Mouse (Mus musculus) stomach, embryonic 15.5 days (tissue): ENCODE results near the gene Tssk6. TPM values are rescaled to one million over a fixed set of nuclear protein-coding genes. Genes with fewer than 3 reads are reported as not detected.
"Not testable (repeated sequence)": the region's sequence is repeated elsewhere in the genome, so short reads cannot be mapped to it uniquely, and the experiment has no call there.

ENCODE experiments used
- ATAC-seq: fragments of 200-750 bp; cut with Nextera tagmentation; 2 replicates; pipeline ENCODE4 v1.8.0; 2017; ENCODE audit warnings: low read depth, moderate number of reproducible peaks, moderate TSS enrichment; ENCODE audit not compliant: insufficient read depth, low FRiP score
- H3K27ac ChIP-seq: fragments of 300-500 bp; sonication (generic); 2 replicates; pipeline ENCODE4 v1.5.1; 2015; ENCODE audit warnings: mild to moderate bottlenecking, inconsistent platforms
- H3K27me3 ChIP-seq: fragments of 300-500 bp; sonication (generic); replicated peaks from 2 replicates; pipeline ENCODE4 v1.6.1; 2015; ENCODE audit warnings: inconsistent platforms
- H3K36me3 ChIP-seq: fragments of 300-500 bp; sonication (generic); 2 replicates; pipeline ENCODE4 v1.6.1; 2015; ENCODE audit warnings: inconsistent platforms
- H3K4me1 ChIP-seq: fragments of 300-500 bp; sonication (generic); 2 replicates; pipeline ENCODE4 v1.6.1; 2015; ENCODE audit warnings: inconsistent platforms
- H3K4me2 ChIP-seq: fragments of 300-500 bp; sonication (generic); 2 replicates; pipeline ENCODE4 v1.6.1; 2015; ENCODE audit warnings: mild to moderate bottlenecking, inconsistent platforms
- H3K4me3 ChIP-seq: fragments of 300-500 bp; sonication (generic); replicated peaks from 2 replicates; pipeline ENCODE4 v1.5.1; 2015; ENCODE audit warnings: inconsistent platforms
- H3K9ac ChIP-seq: fragments of 300-500 bp; sonication (generic); 2 replicates; pipeline ENCODE4 v1.6.1; 2015; ENCODE audit warnings: inconsistent platforms
- H3K9me3 ChIP-seq: fragments of 300-500 bp; sonication (generic); 2 replicates; pipeline ENCODE4 v1.6.1; 2016; ENCODE audit warnings: inconsistent platforms
- WGBS: fragments of 180-500 bp; shearing (Covaris S2); methylation state at CpG from one replicate; pipeline ENCODE4 v1.1.7; 2015; 5-methylcytosine and 5-hydroxymethylcytosine counted together
- polyA plus RNA-seq: library from polyadenylated mRNA; unstranded; fragments of >200 nt; fragmentation: Nextera tagmentation; extraction: Ambion mirVana; gene quantifications from 2 replicates; pipeline ENCODE4 v1.2.1, GENCODE M21; 2015

Gene Tssk6
- polyA plus RNA-seq, 1 experiment from 2014 or later = 3.9 TPM

GRCm38 (mm10) chr8:69926901-69927300 is 24.9 kb downstream of the Tssk6 start:
- Histone ChIP-seq H3K9ac (no peak overlapping the region), H3K36me3 (0 out of 2 replicates have a peak, but pooled peaks cover 2% of the 10 kb centered on the region)
- no peak for ATAC-seq

GRCm38 (mm10) chr8:69933811-69934210 is 31.8 kb downstream of the Tssk6 start:
- no peaks in the 10 kb centered on the region for H3K9me3 ChIP-seq
- H3K4me1 ChIP-seq = peaks cover 21% of the 10 kb centered on the region
- H3K9ac ChIP-seq = no peak overlapping the region
- H3K4me2 ChIP-seq = no peak overlapping the region
- H3K27ac ChIP-seq = no peak overlapping the region
- 69% methylated on average over 2 of the region's 2 CpGs for WGBS
- H3K36me3 ChIP-seq = peaks cover 7% of the 10 kb centered on the region; the same call in 1 of the 2 replicates
- H3K4me3 ChIP-seq = no peak overlapping the region
- no peak for ATAC-seq
- no peaks in the 10 kb centered on the region for H3K27me3 ChIP-seq

More at GRCm38 (mm10) chr8:69926901-69927300, 24.9 kb downstream of the Tssk6 start:
- Histone ChIP-seq H3K4me1 (no peaks in the 10 kb centered on the region), H3K4me3 (no peak overlapping the region), H3K4me2 (no peak overlapping the region), H3K9me3 (no peaks in the 10 kb centered on the region), H3K27me3 (no peaks in the 10 kb centered on the region), H3K27ac (no peak overlapping the region)

DNA sequence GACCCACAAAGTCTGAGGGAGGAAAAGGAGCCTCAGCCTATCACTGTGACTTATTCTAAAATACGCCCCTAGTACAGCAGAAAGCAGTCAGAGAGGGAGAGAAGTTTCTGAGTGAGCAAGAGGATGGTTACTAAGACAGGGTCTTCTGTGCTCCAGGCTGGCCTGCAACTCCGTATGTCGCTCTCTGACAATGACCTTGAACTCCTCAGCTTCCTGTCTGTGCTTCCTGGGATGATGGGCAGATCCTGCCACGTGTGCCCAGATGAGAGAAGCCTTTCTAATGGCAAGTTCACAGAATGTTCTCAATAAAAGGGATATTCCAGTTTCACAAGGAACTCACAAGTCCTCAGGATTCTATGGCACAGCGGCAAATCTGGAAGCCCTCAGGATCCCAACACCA is 32.6 kb downstream of the Tssk6 start:
- H3K27ac ChIP-seq = 0 out of 2 replicates have a peak overlapping the region, but pooled peaks have one; percentile 12
- H3K36me3 ChIP-seq = peaks cover 7% of the 10 kb centered on the region; the same call in 1 of the 2 replicates
- H3K4me1 ChIP-seq = peaks cover 21% of the 10 kb centered on the region
- no peak for ATAC-seq
- H3K27me3 ChIP-seq = no peaks in the 10 kb centered on the region
- H3K4me3 ChIP-seq = no peak overlapping the region
- H3K4me2 ChIP-seq = no peak overlapping the region
- no peaks in the 10 kb centered on the region for H3K9me3 ChIP-seq
- 81% methylated on average over 5 of the region's 5 CpGs for WGBS
- no peak overlapping the region for H3K9ac ChIP-seq

- ATAC-seq = 0 out of 2 replicates have a peak, but pooled peaks have one; percentile 12
- Histone ChIP-seq H3K4me2 (no peak overlapping the region), H3K4me3 (no peak overlapping the region), H3K9ac (no peak overlapping the region), H3K36me3 (peaks cover 7% of the 10 kb centered on the region; the same call in 1 of the 2 replicates), H3K4me1 (peaks cover 27% of the 10 kb centered on the region), H3K9me3 (no peaks in the 10 kb centered on the region), H3K27ac (peak overlapping the region; percentile 16; the same call in 1 of the 2 replicates), H3K27me3 (no peaks in the 10 kb centered on the region)
- WGBS = 89% methylated on average over 3 of the region's 3 CpGs
Measured at GRCm38 (mm10) chr8:69935431-69935830, 33.4 kb downstream of the Tssk6 start.

DNA sequence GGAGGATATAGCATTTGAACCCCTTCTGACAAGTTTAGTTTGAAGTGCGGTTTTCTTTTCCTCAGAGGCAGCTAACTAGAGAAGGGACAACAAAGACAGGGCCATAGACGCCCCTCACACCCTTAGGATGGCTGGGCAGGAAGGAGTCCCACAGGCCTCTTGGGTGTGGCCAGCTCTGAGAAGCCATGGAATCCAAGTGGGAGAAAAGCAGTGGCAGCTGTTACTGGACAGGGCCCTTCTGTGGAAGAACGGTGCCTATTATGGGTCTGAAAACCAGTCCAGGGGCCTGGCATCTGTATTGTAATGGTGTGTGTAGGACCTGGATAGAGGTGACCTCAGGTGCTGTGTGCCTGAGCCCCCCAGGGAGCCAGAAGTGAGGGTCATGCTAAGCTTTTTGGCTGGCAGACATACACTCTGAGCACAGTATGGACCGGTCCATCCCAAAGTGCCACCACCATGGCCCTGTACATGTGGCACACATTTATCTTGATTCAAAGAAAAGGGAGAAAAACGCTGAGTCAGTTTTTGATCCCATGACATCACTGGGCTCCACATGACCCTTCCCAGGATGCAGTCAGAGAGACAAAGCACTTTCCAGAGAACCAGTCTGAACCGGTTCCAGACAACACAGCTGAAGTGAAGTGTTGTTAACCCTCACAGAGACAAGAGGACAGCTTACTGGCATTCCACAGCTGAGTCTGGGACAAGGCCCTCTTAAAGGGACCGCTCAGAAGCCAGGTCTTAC is 34.2 kb downstream of the Tssk6 start:
- H3K27me3 ChIP-seq = no peaks in the 10 kb centered on the region
- peaks cover 27% of the 10 kb centered on the region for H3K4me1 ChIP-seq
- no peaks in the 10 kb centered on the region for H3K9me3 ChIP-seq
- 0 out of 2 replicates have a peak overlapping the region, but pooled peaks have one; percentile 16 for H3K27ac ChIP-seq
- peak; percentile 77; the same call in 1 of the 2 replicates for ATAC-seq
- WGBS = 52% methylated on average over 7 of the region's 7 CpGs
- no peak overlapping the region for H3K9ac ChIP-seq
- no peak overlapping the region for H3K4me3 ChIP-seq
- peaks cover 7% of the 10 kb centered on the region; the same call in 1 of the 2 replicates for H3K36me3 ChIP-seq
- H3K4me2 ChIP-seq = no peak overlapping the region

DNA sequence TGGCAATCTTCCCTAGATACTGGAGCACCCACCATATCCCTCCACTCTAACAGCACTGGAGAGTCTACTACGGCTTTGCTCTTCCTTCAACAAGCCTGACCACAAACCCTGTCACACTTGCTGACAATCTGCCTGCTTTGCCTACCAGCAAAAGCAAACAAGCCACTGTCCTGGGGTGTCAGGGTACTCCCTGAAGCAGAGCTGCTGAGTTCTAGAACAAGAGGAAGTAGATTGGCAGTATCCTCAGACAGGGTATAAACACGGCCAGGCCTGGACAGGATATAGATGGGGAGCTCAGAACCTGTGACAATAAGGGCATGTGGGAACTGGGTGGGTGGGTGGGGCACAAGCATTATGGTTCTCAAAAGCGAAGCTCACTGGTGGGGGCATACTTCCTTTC is 35.5 kb downstream of the Tssk6 start:
- Histone ChIP-seq H3K4me2 (no peak overlapping the region), H3K4me3 (no peak overlapping the region), H3K27ac (peak overlapping the region; percentile 12; the same call in 1 of the 2 replicates), H3K4me1 (peaks cover 27% of the 10 kb centered on the region), H3K9ac (no peak overlapping the region), H3K9me3 (no peaks in the 10 kb centered on the region), H3K36me3 (peaks cover 7% of the 10 kb centered on the region; the same call in 1 of the 2 replicates), H3K27me3 (no peaks in the 10 kb centered on the region)
- no peak for ATAC-seq
- WGBS = 76% methylated on average over 3 of the region's 3 CpGs

- H3K4me1 ChIP-seq = peaks cover 27% of the 10 kb centered on the region
- H3K36me3 ChIP-seq = peaks cover 7% of the 10 kb centered on the region; the same call in 1 of the 2 replicates
- WGBS = 75% methylated on average over 6 of the region's 6 CpGs
- ATAC-seq = no peak
- H3K27ac ChIP-seq = no peak overlapping the region
- no peak overlapping the region for H3K4me2 ChIP-seq
- no peak overlapping the region for H3K9ac ChIP-seq
- H3K27me3 ChIP-seq = no peaks in the 10 kb centered on the region
- H3K9me3 ChIP-seq = no peaks in the 10 kb centered on the region
- no peak overlapping the region for H3K4me3 ChIP-seq
Measured at GRCm38 (mm10) chr8:69938245-69938982, 36.4 kb downstream of the Tssk6 start.

DNA sequence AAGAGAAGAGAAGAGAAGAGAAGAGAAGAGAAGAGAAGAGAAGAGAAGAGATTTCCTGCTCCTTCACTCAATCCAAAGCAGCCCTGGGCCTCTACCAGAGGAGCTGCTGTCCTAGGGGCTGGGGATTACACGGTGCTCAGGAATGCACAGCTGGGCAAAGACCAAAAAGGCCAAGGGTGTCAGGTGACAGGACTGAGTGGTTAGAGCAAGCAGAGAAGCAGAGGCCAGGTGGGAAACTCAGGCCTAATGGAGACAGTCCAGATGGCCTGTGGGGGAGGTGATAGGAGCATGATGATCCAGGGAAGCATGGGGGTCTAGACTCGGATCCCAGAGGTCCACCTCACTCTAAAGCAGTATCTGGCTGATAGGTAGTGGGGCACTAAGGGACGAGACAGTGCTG is 37.6 kb downstream of the Tssk6 start:
- H3K4me3 ChIP-seq = no peak overlapping the region
- H3K4me2 ChIP-seq = no peak overlapping the region
- H3K9me3 ChIP-seq = no peaks in the 10 kb centered on the region
- no peak overlapping the region for H3K9ac ChIP-seq
- H3K36me3 ChIP-seq = peaks cover 4% of the 10 kb centered on the region; the same call in 1 of the 2 replicates
- H3K4me1 ChIP-seq = peaks cover 27% of the 10 kb centered on the region
- WGBS = 25% methylated on average over 3 of the region's 3 CpGs
- no peaks in the 10 kb centered on the region for H3K27me3 ChIP-seq
- H3K27ac ChIP-seq = no peak overlapping the region
- ATAC-seq = peak; percentile 50; the same call in 1 of the 2 replicates

- no peak for ATAC-seq
- H3K9ac ChIP-seq = no peak overlapping the region
- no peak overlapping the region for H3K4me3 ChIP-seq
- peaks cover 26% of the 10 kb centered on the region for H3K4me1 ChIP-seq
- no peaks in the 10 kb centered on the region for H3K9me3 ChIP-seq
- no peak overlapping the region for H3K4me2 ChIP-seq
- H3K27me3 ChIP-seq = no peaks in the 10 kb centered on the region
- WGBS = 80% methylated on average over 2 of the region's 2 CpGs
- no peaks in the 10 kb centered on the region for H3K36me3 ChIP-seq
- no peak overlapping the region for H3K27ac ChIP-seq
Measured at GRCm38 (mm10) chr8:69940386-69940785, 38.4 kb downstream of the Tssk6 start.

DNA sequence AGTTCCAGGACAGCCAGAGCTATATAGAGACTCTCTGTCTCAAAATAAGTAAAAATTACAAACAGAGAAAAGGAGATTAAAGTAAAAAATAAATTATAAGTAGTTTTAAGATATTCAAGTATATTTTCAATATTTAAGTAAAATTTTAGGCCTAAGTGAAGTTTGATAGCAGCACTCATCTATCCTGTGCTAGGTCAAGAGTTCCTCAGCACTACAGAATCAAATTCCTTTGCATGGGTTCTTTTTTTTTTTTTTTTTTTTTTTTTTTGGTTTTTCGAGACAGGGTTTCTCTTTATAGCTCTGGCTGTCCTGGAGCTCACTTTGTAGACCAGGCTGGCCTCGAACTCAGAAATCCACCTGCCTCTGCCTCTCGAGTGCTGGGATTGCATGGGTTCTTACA is 40.5 kb downstream of the Tssk6 start:
- H3K4me1 ChIP-seq = peaks cover 12% of the 10 kb centered on the region; the same call in 1 of the 2 replicates
- not testable (repeated sequence) for H3K4me2 ChIP-seq, H3K9me3 ChIP-seq, H3K27ac ChIP-seq, ATAC-seq, H3K9ac ChIP-seq, H3K27me3 ChIP-seq, H3K4me3 ChIP-seq, H3K36me3 ChIP-seq
- WGBS = 82% methylated on average over 3 of the region's 3 CpGs

DNA sequence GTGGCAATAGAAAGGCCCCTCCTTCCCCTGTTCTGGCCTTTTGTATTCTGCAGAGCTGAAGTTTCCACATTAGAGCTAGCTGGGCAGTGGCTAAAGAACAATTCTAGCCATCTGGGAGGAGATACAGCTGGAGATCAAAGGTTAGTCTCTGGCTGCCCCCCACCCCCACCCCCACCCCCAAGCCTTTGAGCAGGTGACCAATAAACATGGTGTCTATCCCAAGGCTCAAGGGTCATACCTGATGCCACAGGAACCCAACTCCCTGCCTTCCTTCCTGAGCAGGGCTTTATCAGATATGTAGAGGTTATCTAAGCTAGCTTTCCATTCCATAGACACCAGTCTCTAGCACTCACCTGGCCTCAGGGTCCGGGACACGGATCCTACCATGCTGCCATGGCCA is 48.3 kb downstream of the Tssk6 start:
- WGBS = 93% methylated on average over 2 of the region's 2 CpGs
- H3K36me3 ChIP-seq = no peaks in the 10 kb centered on the region
- H3K27ac ChIP-seq = no peak overlapping the region
- no peak overlapping the region for H3K4me2 ChIP-seq
- no peaks in the 10 kb centered on the region for H3K27me3 ChIP-seq
- no peak overlapping the region for H3K4me3 ChIP-seq
- no peaks in the 10 kb centered on the region for H3K9me3 ChIP-seq
- no peak overlapping the region for H3K9ac ChIP-seq
- H3K4me1 ChIP-seq = no peaks in the 10 kb centered on the region; the same call in 1 of the 2 replicates
- ATAC-seq = no peak
